Mouse (Mus musculus) heart, postnatal 14 days (tissue): ENCODE measurements around the gene Dnajc11. TPM values are rescaled to one million over a fixed set of nuclear protein-coding genes. Genes with fewer than 3 reads are reported as not detected.

Experiments used
- DNase-seq, 2 experiments: peaks; one replicate each; pipeline ENCODE4 v3.0.0; 2021 to 2022
- intact Hi-C: fragments of 180-260 bp; cut with DNase I; formaldehyde crosslinking; loops from one replicate; pipeline ENCODE4 v1.15.1; 2025
- total RNA-seq, 2 experiments: library from RNA; stranded (reverse); gene quantifications; 2 replicates each; pipeline ENCODE4 v1.2.3; 2021

Gene Dnajc11
- total RNA-seq, 2 experiments from 2014 or later = 94.7 to 103 TPM

- DNase-seq = no peak
- intact Hi-C loops = loop anchor here (2.0 to 10.0 kb wide), 5 partner anchors 26 to 304 kb away; partner anchors contain the start of genes Nol9 and Tas1r1
Measured at GRCm38 (mm10) chr4:151980699-151981098, 47.2 kb downstream of the Dnajc11 start.

GRCm38 (mm10) chr4:151981363-151981762 is 47.9 kb downstream of the Dnajc11 start:
- intact Hi-C loops = loop anchor here (2.0 to 10.0 kb wide), 5 partner anchors 25 to 303 kb away; partner anchors contain the start of genes Nol9 and Tas1r1
- DNase-seq = peak; percentile 81 to 90

- intact Hi-C loops = loop anchor here (5.0 to 10.0 kb wide), 2 partner anchors 114 to 302 kb away; no protein-coding TSS in a partner anchor
- no peak for DNase-seq
Measured at GRCm38 (mm10) chr4:151983043-151983442, 49.6 kb downstream of the Dnajc11 start.

GRCm38 (mm10) chr4:151983560-151983959 is 50.1 kb downstream of the Dnajc11 start:
- DNase-seq = no peak
- intact Hi-C loops = loop anchor here (5.0 to 10.0 kb wide), 2 partner anchors 114 to 301 kb away; no protein-coding TSS in a partner anchor

GRCm38 (mm10) chr4:151985886-151986285 is 52.4 kb downstream of the Dnajc11 start:
- intact Hi-C loops = loop anchor here (10.0 kb wide), 1 partner anchor 299 kb away; no protein-coding TSS in a partner anchor

GRCm38 (mm10) chr4:151986650-151987049 is 53.2 kb downstream of the Dnajc11 start:
- no peak for DNase-seq
- intact Hi-C loops = loop anchor here (10.0 kb wide), 1 partner anchor 298 kb away; no protein-coding TSS in a partner anchor

More at GRCm38 (mm10) chr4:151985886-151986285, 52.4 kb downstream of the Dnajc11 start:
- no peak for DNase-seq

- no peak for DNase-seq
- intact Hi-C loops = loop anchor here (10.0 kb wide), 1 partner anchor 297 kb away; no protein-coding TSS in a partner anchor
Measured at GRCm38 (mm10) chr4:151988014-151988341, 54.5 kb downstream of the Dnajc11 start.

GRCm38 (mm10) chr4:151988342-151989109 is 55.0 kb downstream of the Dnajc11 start, which contains the start of gene Thap3:
Gene Thap3 (minus strand): TSS chr4:151988997.
- DNase-seq = peak; percentile 87 to 92
- intact Hi-C loops = loop anchor here (10.0 kb wide), 1 partner anchor 296 kb away; no protein-coding TSS in a partner anchor

GRCm38 (mm10) chr4:151989110-151989488 is 55.6 kb downstream of the Dnajc11 start:
- intact Hi-C loops = loop anchor here (10.0 kb wide), 1 partner anchor 296 kb away; no protein-coding TSS in a partner anchor
- no peak for DNase-seq

GRCm38 (mm10) chr4:151992091-151992490 is 58.6 kb downstream of the Dnajc11 start:
- intact Hi-C loops = no loop called here
- no peak for DNase-seq

GRCm38 (mm10) chr4:151993035-151993434 is 59.5 kb downstream of the Dnajc11 start:
- no peak for DNase-seq
- intact Hi-C loops = no loop called here

- DNase-seq = peak; percentile 54 to 61
- intact Hi-C loops = no loop called here
Measured at GRCm38 (mm10) chr4:151994228-151995171, 61.0 kb downstream of the Dnajc11 start.

GRCm38 (mm10) chr4:151995371-151996172 is 62.1 kb downstream of the Dnajc11 start:
- DNase-seq = peak; percentile 50 to 51
- intact Hi-C loops = no loop called here

GRCm38 (mm10) chr4:151996173-151996950 is 62.9 kb downstream of the Dnajc11 start, which contains the start of gene Phf13:
Gene Phf13 (minus strand): TSS chr4:151996258.
- intact Hi-C loops = no loop called here
- peak; percentile 98 to 99 for DNase-seq

- intact Hi-C loops = no loop called here
- DNase-seq = no peak
Measured at GRCm38 (mm10) chr4:151996951-151997222, 63.4 kb downstream of the Dnajc11 start.

- intact Hi-C loops = no loop called here
Measured at GRCm38 (mm10) chr4:151997701-151998100, 64.2 kb downstream of the Dnajc11 start.

GRCm38 (mm10) chr4:151999481-151999880 is 66.0 kb downstream of the Dnajc11 start:
- intact Hi-C loops = no loop called here
- no peak for DNase-seq

More at GRCm38 (mm10) chr4:151997701-151998100, 64.2 kb downstream of the Dnajc11 start:
- DNase-seq = no peak

GRCm38 (mm10) chr4:152000906-152001305 is 67.4 kb downstream of the Dnajc11 start:
- DNase-seq = no peak
- intact Hi-C loops = no loop called here

- DNase-seq = no peak
- intact Hi-C loops = no loop called here
Measured at GRCm38 (mm10) chr4:152001335-152001734, 67.8 kb downstream of the Dnajc11 start.
